Mouse (Mus musculus) CD4-positive helper T cell, adult 2 months (primary cell): ENCODE measurements around the gene Zscan20.
"Not testable (repeated sequence)": the region's sequence is repeated elsewhere in the genome, so short reads cannot be mapped to it uniquely, and the experiment has no call there.

Source experiments
- DNase-seq: peaks from one replicate; pipeline ENCODE4 v3.0.0-alpha.2; 2012; ENCODE audit warnings: low read depth, missing footprints, low spot score

Gene Zscan20

DNA sequence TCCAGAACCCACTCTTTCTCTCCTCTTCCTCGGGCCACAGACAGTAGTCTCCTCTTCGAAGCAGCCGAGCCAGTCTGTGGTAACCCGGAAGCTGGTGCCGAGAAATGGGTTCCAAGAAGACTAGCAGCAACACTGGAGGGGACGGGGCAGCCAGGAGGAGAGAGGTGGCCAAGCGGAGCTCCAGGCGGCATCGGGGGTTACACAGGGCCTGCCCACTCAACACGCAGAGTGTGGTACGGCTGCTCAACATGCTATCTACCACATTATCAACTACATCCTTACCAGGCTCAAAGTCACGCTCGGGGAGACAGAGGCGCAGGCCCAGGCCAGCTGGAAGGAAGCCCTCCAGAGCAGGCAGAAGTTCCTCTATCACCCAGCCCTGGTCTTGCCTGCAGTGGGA lies 5.9 kb upstream of the Zscan20 start:
- DNase-seq, result no peak

DNA sequence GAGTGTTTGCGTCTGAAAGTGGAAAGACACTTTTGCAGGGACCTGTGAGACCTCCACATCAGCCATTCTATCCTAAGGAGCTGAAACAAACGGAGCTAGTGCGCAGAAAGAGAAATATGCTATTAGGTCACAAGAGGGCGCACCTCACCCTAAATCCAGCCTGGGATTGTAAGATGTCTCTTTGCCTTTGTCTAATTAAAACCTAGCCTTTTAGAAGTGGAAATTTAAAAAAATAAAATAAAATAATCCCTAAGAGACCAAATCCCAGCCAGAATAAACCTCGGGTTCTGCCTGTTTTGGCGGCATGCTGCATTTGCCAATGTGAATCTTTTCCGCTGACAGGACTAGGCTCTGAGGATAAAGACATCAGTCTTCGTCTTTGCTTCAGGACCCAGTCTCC lies 3.4 kb upstream of the Zscan20 start:
- DNase-seq, result peak; percentile 62

- DNase-seq, result peak; percentile 11
Measured at GRCm38 (mm10) chr4:128611726-128612125, 1.8 kb upstream of the Zscan20 start.

GRCm38 (mm10) chr4:128610706-128611105 lies 808 bp upstream of the Zscan20 start:
- peak; percentile 9 for DNase-seq

DNA sequence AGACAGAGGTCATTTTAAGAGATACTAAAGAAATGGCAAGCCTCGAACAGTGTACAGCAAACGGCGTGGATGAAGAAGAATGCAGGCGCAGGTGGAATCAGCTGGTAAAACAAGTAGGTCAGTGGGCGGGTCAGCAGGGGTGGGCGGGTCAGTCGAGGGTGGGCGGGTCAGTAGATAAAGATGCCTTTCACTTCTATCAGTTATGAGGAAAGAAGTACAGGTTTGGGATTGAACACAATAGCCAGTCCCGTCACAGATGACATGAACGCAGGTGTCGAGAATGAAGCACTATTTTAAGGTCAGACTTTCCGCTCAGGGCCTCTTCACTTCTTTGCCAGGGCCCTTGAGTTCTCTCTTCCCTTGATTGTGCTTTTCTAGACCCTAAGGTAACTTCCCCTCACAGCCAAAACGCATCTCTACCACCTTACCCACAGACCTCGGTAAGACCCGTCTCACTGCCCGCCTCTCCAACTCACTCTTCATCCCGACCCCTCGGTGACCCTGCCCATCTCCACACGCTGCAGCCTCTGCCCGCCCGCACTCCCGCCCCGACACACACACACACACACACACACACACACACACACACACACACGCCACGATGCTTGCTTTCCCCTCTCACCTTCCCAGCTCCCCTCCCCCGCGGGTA lies 498 bp downstream of the Zscan20 start:
- no peak for DNase-seq

GRCm38 (mm10) chr4:128607661-128608060 lies 2.2 kb downstream of the Zscan20 start:
- DNase-seq, result no peak

DNA sequence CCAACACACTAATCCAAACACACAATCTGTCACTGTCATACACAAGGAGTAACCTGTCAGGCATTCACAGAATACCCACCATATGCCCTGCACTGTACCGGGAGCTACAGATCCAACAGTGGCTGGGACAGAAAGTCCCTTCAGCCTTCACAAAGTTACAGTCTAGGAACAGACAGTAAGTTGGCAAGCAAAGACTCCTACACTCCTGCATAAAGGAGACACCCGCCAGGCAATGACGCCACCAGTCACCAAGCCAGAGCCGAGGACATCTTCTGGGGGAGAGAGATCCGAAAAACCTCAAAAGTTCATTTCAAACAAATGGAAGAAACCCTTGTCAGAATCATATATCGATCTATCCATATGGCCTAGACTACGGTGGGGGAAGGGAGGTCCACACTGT lies 3.3 kb downstream of the Zscan20 start:
- DNase-seq, result no peak

- DNase-seq, result no peak
Measured at GRCm38 (mm10) chr4:128597801-128598560, 11.9 kb downstream of the Zscan20 start.

GRCm38 (mm10) chr4:128594062-128594461 lies 15.8 kb downstream of the Zscan20 start:
- peak; percentile 46 for DNase-seq

DNA sequence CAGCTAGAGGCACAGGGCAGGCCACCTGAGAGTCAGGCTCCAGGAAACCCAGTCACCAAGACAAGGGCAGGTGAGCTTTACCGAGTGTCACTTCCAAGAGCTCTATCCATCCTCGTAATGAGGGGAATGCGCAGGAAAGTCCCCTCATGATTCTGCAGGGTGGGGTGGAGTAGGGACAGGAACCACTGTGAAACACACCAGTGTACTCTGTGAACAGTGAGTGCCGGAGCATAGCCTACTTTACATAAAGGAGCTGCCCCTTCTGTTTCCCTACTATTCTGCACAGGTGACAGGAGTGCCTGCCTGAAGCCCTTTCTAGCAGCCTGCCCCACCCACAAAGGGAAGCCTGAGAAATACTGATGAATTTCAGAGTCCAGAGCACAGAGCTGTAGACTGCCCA lies 16.6 kb downstream of the Zscan20 start:
- no peak for DNase-seq

DNA sequence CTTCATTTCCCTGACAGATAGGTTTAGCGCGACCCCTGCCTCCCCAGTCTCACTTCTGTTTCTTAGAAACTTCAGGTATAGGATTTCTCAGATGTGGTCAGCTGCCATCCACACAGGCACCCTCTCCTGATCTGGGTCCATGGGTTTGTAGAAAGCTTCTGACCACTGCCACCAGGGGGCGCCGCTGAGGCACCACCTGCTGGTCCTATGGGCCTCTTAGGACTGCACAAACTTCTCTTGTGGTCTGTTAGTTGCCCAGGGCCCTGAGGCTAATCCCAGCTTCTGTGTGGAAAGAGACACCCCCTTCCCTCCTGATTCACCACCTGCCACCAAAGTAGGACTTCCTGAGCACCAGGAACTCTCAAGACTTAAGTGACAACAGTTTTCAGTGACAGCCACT lies 30.7 kb downstream of the Zscan20 start:
- peak; percentile 50 for DNase-seq

DNA sequence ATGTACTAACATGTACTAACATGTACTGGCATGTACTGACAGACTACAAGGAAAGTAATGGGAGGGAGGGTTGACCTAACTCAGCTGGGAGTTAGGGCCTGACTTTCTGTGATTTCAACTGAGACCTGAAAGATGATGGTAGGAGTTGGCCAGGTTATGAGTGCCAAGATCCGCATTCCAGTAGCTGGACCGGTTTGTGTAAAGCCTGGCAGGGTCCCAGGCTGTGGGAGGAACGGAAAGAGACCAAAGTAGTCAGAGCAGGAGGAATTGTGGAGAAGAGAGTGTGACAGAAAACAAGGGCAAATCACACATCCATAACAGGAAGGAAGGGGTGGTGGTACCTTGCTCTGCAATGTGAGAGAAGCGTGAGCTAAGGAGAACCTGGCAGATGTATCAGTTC lies 34.1 kb downstream of the Zscan20 start:
- no peak for DNase-seq

- no peak for DNase-seq
Measured at GRCm38 (mm10) chr4:128560327-128560726, 49.6 kb downstream of the Zscan20 start.

- DNase-seq, result no peak
Measured at GRCm38 (mm10) chr4:128554198-128554597, 55.7 kb downstream of the Zscan20 start.

DNA sequence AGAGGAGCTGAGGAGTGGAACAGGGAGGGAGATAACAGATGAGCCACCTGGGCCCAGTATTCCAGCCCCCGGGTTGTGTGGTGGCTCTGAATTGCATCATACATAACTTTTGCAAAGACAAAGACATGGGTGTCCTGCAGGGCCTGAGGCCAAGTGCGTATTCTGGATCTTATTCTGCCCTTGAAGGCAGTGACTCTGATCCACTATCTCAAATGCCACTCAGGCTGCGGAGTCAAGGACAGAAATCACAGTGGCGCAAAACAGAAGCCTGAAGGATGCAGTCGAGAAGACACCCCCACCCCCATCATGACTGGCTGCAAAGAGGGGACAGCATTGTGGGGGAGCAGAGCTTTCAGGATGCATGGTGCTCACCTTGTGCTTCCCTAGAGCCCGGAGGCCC lies 59.1 kb downstream of the Zscan20 start:
- DNase-seq, result no peak

- DNase-seq, result not testable (repeated sequence)
Measured at GRCm38 (mm10) chr4:128543956-128544486, 65.9 kb downstream of the Zscan20 start.

DNA sequence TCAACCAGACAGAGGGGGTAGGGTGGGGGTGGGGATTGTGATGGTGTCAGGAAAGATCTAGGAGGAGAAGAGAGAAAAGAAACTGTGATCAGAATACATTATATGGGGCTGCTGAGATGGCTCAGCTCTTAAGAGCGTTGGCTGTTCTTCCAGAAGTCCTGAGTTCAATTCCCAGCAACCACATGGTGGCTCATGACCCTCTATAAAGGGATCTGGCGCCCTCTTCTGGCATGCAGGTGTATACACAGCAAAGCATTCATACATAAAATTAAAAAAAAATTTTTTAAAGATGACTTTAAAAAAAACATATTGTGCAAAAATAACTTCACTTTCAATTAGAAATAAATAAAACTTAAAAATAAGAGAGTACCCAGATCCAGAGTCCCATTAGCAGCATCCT lies 66.5 kb downstream of the Zscan20 start:
- no peak for DNase-seq
